Mouse (Mus musculus) bone marrow macrophage, adult 2 months (primary cell): Measurements from ENCODE around the gene Tnfaip6.

Source experiments
- CTCF ChIP-seq: IDR thresholded peaks from 2 replicates; pipeline ENCODE4 v1.5.1; 2012; ENCODE audit warnings: low read depth, mild to moderate bottlenecking, low read length, moderate library complexity
- POLR2A ChIP-seq: IDR thresholded peaks from 2 replicates; pipeline ENCODE4 v1.6.1; 2012; ENCODE audit warnings: mild to moderate bottlenecking, low read depth, low read length, borderline replicate concordance

DNA sequence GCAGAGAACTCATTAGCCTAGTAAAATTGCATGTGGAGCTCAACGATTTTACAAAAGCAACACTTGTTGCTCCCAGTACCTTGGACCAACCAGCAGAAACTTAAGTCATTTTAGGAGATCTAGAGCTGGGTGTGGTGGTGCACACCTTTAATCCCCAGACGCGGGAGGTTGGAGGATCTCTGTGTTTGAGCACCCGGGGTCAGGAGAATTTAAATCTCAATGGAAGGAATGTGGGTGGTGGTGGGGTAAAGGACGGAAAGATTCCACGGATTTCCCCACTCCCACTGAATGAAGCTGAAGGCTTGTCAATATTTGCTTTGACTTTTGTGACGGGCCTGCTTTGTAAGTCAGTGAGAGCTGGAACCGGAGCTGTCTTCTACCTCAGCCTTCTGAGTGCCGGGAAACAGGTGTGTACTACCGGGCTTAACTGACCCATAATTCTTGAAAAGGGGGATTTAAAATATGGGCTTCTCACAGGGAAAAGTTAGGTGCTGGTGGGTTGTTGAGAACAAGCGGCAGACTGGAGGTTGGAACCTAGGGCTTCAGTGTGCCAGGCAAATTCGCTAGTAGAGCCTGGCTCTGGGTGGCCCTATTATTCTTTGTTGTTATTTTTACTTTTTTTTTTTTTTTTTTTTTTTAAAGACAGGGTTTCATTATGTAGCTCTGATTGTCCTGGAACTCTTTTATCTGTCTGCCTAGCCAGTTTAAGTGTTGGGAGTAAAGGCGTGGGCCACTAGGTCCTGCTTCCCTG, 33.6 kb downstream of the Tnfaip6 start:
- TF ChIP-seq CTCF (no peak), POLR2A (no peak)
